Mouse (Mus musculus) heart, embryonic 11.5 days (tissue): Measurements from ENCODE around the gene Gpx2. TPM values are rescaled to one million over a fixed set of nuclear protein-coding genes. Genes with fewer than 3 reads are reported as not detected.

Source experiments
- ATAC-seq: fragments of 200-750 bp; cut with Nextera tagmentation; replicated peaks from 2 replicates; pipeline ENCODE4 v1.8.0; 2017; ENCODE audit warnings: moderate library complexity; ENCODE audit not compliant: insufficient number of reproducible peaks, low FRiP score, low TSS enrichment
- H3K27ac ChIP-seq: fragments of 300-500 bp; sonication (generic); 2 replicates; pipeline ENCODE4 v1.5.1; 2014; ENCODE audit warnings: mild to moderate bottlenecking, low read depth, low read length
- H3K27me3 ChIP-seq: fragments of 300-500 bp; sonication (generic); 2 replicates; pipeline ENCODE4 v1.6.1; 2014; ENCODE audit warnings: mild to moderate bottlenecking, low read length, mixed read lengths; ENCODE audit not compliant: control insufficient read depth, insufficient read depth
- H3K36me3 ChIP-seq: fragments of 300-500 bp; sonication (generic); 2 replicates; pipeline ENCODE4 v1.6.1; 2014; ENCODE audit warnings: mild to moderate bottlenecking, low read length, moderate library complexity, mixed read lengths; ENCODE audit not compliant: control insufficient read depth, insufficient read depth
- H3K4me1 ChIP-seq: fragments of 300-500 bp; sonication (generic); 2 replicates; pipeline ENCODE4 v1.6.1; 2014; ENCODE audit warnings: low read length; ENCODE audit not compliant: control insufficient read depth, insufficient read depth
- H3K4me2 ChIP-seq: fragments of 300-500 bp; sonication (generic); 2 replicates; pipeline ENCODE4 v1.6.1; 2014; ENCODE audit warnings: mild to moderate bottlenecking, moderate library complexity
- H3K4me3 ChIP-seq: fragments of 300-500 bp; sonication (generic); 2 replicates; pipeline ENCODE4 v1.5.1; 2014; ENCODE audit warnings: low read depth, low read length
- H3K9ac ChIP-seq: fragments of 300-500 bp; sonication (generic); 2 replicates; pipeline ENCODE4 v1.6.1; 2014; ENCODE audit warnings: mild to moderate bottlenecking, low read depth, low read length, moderate library complexity
- H3K9me3 ChIP-seq: fragments of 300-500 bp; sonication (generic); replicated peaks from 2 replicates; pipeline ENCODE4 v1.6.1; 2016; ENCODE audit warnings: low read length; ENCODE audit not compliant: control insufficient read depth
- WGBS: fragments of 180-500 bp; shearing (Covaris S2); extraction: QIAGEN DNeasy Blood & Tissue Kit; methylation state at CpG from one replicate; pipeline ENCODE4 v1.1.7; 2014; ENCODE audit not compliant: insufficient replicate concordance; 5-methylcytosine and 5-hydroxymethylcytosine counted together
- polyA plus RNA-seq: library from polyadenylated mRNA; unstranded; fragments of >200 nt; fragmentation: Nextera tagmentation; extraction: Ambion mirVana; gene quantifications from 2 replicates; pipeline ENCODE4 v1.2.1, GENCODE M21; 2014

Gene Gpx2
- polyA plus RNA-seq, 1 experiment from 2014 or later, result 0.36 TPM

DNA sequence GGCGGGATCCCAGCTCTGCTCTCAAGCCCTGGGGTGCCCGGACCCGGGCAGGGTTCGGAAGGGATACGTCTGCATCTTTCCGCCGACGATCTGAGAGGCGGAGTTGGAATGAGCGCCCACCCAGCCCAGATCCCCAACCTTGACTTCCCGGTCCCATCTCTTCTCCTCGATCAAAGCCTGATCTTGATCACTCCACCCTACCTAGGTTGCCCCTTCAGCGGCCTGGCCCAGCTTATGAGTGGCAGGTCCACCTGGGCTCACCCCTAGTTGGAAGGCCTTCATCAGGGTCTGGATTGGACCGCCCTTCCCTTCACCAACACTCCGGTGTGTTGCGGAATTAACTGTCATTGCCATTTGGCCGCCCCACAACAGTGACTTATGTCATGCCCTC, 27.3 kb upstream of the Gpx2 start, which contains the start of gene Rab15:
Gene Rab15 (minus strand): TSS at position 258 of the 391 bp plus-strand sequence.
- Histone ChIP-seq H3K27ac (no peak within 1 kb of the TSS), H3K27me3 (peaks cover 34% of the 10 kb centered on the region), H3K4me3 (peak within 1 kb of the TSS; percentile 54), H3K36me3 (no peaks in the 10 kb centered on the region), H3K4me2 (peak within 1 kb of the TSS; percentile 86), H3K4me1 (0 out of 2 replicates have a peak, but pooled peaks cover 2% of the 10 kb centered on the region), H3K9me3 (no peaks in the 10 kb centered on the region), H3K9ac (peak within 1 kb of the TSS; percentile 64)
- WGBS, result 2% methylated on average over 16 of the region's 17 CpGs
- 0 out of 2 replicates have a peak, but pooled peaks have one; percentile 19 for ATAC-seq

DNA sequence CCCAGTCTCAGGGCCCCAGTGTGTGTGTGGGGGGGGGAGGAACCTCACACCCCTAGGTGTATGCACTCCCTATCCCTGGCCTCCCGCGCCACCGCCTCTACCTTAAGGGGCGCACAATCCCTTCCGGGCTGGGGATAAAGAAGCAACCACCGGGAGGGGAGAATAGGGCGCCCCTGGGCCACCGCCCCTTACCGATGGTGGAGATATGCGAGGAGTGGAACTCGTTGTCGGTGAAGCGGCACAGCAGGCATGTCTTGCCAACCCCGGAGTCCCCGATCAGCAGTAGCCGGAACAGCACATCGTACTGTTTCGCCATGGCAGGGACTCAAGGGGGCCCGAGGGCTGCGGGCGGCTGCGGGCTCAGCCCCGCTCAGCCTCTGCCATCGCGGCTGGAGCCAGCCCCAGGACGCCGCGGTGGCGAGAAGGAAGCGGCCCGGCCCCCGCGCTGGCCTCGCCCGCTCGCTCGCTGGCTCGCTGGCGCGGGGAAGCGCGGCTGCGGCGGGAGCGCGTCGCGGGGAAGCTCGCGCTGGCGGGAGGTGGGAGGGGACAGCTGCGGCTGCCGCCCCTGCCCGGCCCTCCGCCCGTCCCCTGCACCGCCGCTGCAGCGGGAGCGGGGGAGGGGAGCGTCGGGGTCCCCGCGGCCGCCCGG, 26.8 kb upstream of the Gpx2 start:
- peaks cover 34% of the 10 kb centered on the region for H3K27me3 ChIP-seq
- H3K9me3 ChIP-seq, result no peaks in the 10 kb centered on the region
- H3K4me2 ChIP-seq, result peak overlapping the region; percentile 86
- peak overlapping the region; percentile 64 for H3K9ac ChIP-seq
- ATAC-seq, result 0 out of 2 replicates have a peak, but pooled peaks have one; percentile 43
- 0 out of 2 replicates have a peak, but pooled peaks cover 2% of the 10 kb centered on the region for H3K4me1 ChIP-seq
- WGBS, result under 1% methylated on average over 58 of the region's 66 CpGs
- no peak overlapping the region for H3K27ac ChIP-seq
- H3K36me3 ChIP-seq, result no peaks in the 10 kb centered on the region
- peak overlapping the region; percentile 54 for H3K4me3 ChIP-seq

DNA sequence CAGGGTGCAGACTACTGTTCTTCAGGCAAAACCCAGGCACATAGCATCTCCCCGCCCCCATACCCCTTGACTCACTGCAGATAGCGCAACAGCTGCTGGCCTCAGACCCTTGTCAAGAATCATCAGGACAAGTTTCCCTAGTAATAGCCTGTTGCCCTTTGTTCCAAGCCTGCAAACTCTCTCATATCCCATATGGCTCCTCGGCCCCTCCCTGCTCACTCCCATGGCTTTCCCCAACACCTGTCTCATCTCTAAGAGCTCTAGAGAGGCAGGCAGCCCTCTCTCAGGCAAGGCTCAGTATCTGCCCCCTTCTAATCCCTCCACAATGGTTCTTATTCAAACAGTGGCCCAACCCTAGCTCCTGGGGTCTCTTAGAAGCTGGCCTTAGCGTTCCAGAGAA, 25.3 kb upstream of the Gpx2 start:
- Histone ChIP-seq H3K36me3 (no peaks in the 10 kb centered on the region), H3K27me3 (peaks cover 34% of the 10 kb centered on the region), H3K9me3 (no peaks in the 10 kb centered on the region), H3K4me2 (no peak overlapping the region), H3K4me3 (no peak overlapping the region), H3K27ac (no peak overlapping the region), H3K4me1 (0 out of 2 replicates have a peak, but pooled peaks cover 2% of the 10 kb centered on the region), H3K9ac (peak overlapping the region; percentile 23; the same call in 1 of the 2 replicates)
- 40% methylated on average over 4 of the region's 4 CpGs for WGBS
- no peak for ATAC-seq

DNA sequence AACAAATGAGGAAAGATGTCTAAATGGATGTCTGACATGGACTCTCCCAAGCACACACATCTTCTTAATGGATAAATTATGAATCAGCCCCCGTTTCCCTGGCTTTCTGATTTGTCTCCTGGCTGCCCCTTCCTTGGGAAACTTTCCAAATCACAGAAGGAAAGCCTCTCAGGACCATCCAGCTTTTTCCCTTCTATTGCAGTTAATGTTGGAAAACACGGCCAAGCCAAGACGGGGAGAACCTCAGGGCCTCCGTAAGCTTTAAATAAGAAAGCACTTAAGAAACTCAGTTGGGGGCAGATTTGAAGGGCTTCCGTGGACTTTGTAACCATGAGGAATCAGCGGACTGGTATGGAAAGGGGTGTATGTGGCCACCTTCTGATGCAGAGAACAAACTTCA, 24.5 kb upstream of the Gpx2 start:
- no peak overlapping the region for H3K9ac ChIP-seq
- no peak overlapping the region for H3K27ac ChIP-seq
- H3K4me2 ChIP-seq, result no peak overlapping the region
- 76% methylated on average over 6 of the region's 6 CpGs for whole genome bisulfite sequencing
- no peaks in the 10 kb centered on the region for H3K36me3 ChIP-seq
- ATAC-seq, result no peak
- H3K9me3 ChIP-seq, result no peaks in the 10 kb centered on the region
- peaks cover 34% of the 10 kb centered on the region for H3K27me3 ChIP-seq
- H3K4me3 ChIP-seq, result no peak overlapping the region
- 0 out of 2 replicates have a peak, but pooled peaks cover 2% of the 10 kb centered on the region for H3K4me1 ChIP-seq

DNA sequence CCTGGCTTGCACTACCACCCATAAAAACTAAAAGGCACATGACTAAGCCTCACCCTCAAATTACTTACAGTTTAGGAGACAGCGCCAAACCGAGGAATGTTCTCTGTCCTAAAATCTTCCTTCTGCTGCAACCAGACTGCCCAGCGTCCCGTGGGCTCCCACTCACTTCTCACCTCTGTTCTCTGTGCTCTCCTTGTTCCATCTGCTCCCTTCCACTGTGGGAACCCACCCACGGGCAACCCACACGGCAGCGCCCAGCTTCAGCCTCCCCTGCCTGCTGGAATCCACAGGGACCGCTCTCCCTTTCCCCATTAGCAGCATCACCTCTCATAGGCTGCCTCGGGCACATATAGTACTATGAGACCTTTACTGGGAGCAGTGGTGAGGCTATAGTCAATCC, 23.6 kb upstream of the Gpx2 start:
- no peaks in the 10 kb centered on the region for H3K9me3 ChIP-seq
- no peak overlapping the region for H3K9ac ChIP-seq
- H3K4me1 ChIP-seq, result 0 out of 2 replicates have a peak, but pooled peaks cover 2% of the 10 kb centered on the region
- peaks cover 34% of the 10 kb centered on the region for H3K27me3 ChIP-seq
- H3K4me2 ChIP-seq, result no peak overlapping the region
- no peak overlapping the region for H3K4me3 ChIP-seq
- H3K36me3 ChIP-seq, result no peaks in the 10 kb centered on the region
- ATAC-seq, result no peak
- WGBS, result 81% methylated on average over 9 of the region's 9 CpGs
- H3K27ac ChIP-seq, result no peak overlapping the region

DNA sequence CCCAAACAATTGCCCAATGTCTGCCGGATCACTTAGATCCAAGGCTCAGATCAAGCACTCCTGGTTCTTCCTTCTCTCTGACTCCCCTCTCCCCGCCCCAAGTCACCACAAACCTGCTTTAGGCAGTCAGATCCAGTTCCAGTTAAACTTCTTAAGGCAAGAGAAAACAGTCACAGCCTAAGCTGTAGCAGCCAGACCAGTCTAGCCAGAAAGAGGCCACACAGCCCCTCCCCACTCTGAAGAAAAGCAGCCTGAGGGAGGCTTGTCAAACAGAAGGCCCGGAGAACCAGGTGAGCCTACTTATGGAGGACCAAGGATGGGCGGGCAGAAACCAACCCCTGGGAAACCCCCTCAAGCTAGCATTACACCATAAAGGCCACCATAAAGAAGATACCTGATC, 22.8 kb upstream of the Gpx2 start:
- peaks cover 26% of the 10 kb centered on the region for H3K27me3 ChIP-seq
- H3K9ac ChIP-seq, result no peak overlapping the region
- 0 out of 2 replicates have a peak, but pooled peaks cover 2% of the 10 kb centered on the region for H3K4me1 ChIP-seq
- WGBS, result 72% methylated on average over 4 of the region's 4 CpGs
- no peaks in the 10 kb centered on the region for H3K36me3 ChIP-seq
- H3K27ac ChIP-seq, result no peak overlapping the region
- no peak for ATAC-seq
- H3K4me3 ChIP-seq, result no peak overlapping the region
- H3K4me2 ChIP-seq, result no peak overlapping the region
- no peaks in the 10 kb centered on the region for H3K9me3 ChIP-seq

DNA sequence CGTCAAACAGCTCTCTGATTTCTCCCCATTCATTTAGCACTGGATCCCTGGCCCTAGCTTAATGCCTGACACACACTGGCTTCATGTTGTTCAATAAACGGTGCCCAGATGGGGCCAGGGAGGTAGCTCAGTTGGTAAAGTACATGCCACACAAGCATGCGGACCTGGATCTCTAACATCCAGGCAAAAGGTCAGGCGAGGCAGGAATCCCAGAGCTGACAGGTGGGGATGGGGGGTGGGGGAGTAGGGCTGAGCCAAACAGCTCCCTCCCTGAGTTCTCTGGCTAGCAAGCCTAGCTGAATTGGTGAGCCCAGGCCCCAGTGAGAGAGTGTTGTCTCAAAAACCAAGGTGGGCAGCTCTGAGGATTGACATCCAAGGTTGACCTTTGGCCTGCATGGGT, 21.8 kb upstream of the Gpx2 start:
- no peak overlapping the region for H3K4me2 ChIP-seq
- H3K9me3 ChIP-seq, result no peaks in the 10 kb centered on the region
- H3K27ac ChIP-seq, result no peak overlapping the region
- no peak for ATAC-seq
- peaks cover 23% of the 10 kb centered on the region for H3K27me3 ChIP-seq
- no peak overlapping the region for H3K9ac ChIP-seq
- 0 out of 2 replicates have a peak, but pooled peaks cover 2% of the 10 kb centered on the region for H3K4me1 ChIP-seq
- WGBS, result 56% methylated on average over 4 of the region's 4 CpGs
- H3K36me3 ChIP-seq, result no peaks in the 10 kb centered on the region
- no peak overlapping the region for H3K4me3 ChIP-seq

DNA sequence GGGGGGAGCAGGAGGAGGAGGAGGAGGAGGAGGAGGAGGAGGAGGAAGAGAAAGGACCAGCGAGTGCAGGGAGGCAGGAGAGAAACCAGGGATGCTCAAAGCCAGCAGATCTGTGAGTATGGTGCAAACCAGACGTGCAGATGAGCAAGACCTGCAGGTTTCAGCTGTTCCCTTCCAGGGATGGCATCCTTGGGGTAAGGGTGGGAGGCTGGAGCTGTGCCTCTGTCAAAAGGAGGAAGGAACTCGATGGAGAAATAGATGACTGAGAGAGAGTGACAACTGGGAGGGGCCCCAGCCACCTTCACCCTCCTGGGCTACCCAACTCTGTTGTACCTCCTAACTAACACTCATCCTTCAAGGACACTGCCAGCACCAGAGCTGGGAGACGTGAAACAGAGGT, 21.4 kb upstream of the Gpx2 start:
- 0 out of 2 replicates have a peak, but pooled peaks cover 2% of the 10 kb centered on the region for H3K4me1 ChIP-seq
- 48% methylated on average over 4 of the region's 4 CpGs for WGBS
- no peaks in the 10 kb centered on the region for H3K9me3 ChIP-seq
- no peaks in the 10 kb centered on the region for H3K36me3 ChIP-seq
- no peak overlapping the region for H3K4me2 ChIP-seq
- H3K27ac ChIP-seq, result no peak overlapping the region
- no peak overlapping the region for H3K4me3 ChIP-seq
- H3K9ac ChIP-seq, result no peak overlapping the region
- H3K27me3 ChIP-seq, result peaks cover 20% of the 10 kb centered on the region
- ATAC-seq, result no peak

DNA sequence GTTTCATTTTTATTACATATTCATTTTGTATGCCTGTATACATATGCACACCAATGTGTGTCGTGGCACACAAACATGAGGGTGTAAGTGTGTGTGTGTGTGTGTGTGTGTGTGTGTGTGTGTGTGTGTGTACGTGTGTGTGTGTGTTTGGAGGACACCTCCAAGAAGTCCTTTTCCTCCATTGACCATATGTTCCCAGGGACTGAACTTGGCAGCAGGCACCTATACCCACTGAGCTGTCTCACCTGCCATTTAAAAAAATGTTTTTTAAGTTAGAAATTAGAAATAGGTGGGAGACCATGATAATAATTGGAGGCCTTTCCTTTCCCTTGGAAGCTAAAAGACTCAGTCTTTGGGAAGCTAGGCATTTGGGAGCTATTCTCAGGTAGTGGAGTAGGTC, 18.8 kb upstream of the Gpx2 start:
- Histone ChIP-seq H3K9me3 (no peaks in the 10 kb centered on the region), H3K9ac (no peak overlapping the region), H3K36me3 (no peaks in the 10 kb centered on the region), H3K4me1 (0 out of 2 replicates have a peak, but pooled peaks cover 2% of the 10 kb centered on the region), H3K4me3 (no peak overlapping the region), H3K4me2 (no peak overlapping the region), H3K27me3 (no peaks in the 10 kb centered on the region; the same call in none of the 2 replicates), H3K27ac (no peak overlapping the region)
- no peak for ATAC-seq
- WGBS, result 65% methylated on average over 2 of the region's 2 CpGs
